In the genomic region with DNA sequence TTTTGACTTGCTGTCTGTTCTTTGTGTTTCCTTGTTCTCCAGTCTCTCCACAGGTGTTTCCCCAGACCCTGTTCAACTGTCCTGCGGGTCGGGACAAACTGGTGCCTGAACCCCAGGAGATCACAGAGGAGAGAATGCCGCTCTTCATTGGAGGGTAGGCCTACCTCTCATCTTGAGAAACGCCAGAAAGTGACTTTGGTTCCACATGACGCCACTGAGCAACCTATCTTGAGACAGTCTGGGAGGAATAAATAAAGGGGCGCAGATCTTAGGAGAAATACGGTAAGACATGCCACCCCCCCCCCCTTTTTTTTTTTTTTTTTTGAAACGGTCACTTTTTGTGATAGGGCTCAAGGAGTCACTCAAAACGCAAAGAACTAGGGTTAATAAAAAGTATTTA, we compare ENCODE assay signal across 7 mouse cellular contexts. TPM values are rescaled to one million over a fixed set of nuclear protein-coding genes. Genes with fewer than 3 reads are reported as not detected.
A peak's percentile ranks its signal among the peaks of the same experiment; 100 is the strongest.
DNase-seq lines count a peak whose midpoint lies in the region; ATAC-seq and TF ChIP-seq lines count a peak whose summit lies in the region.

No protein-coding gene starts in this region.

- H3K9ac ChIP-seq in liver, embryonic 11.5 days (ENCODE audit: low read depth, low read length), result no peak overlapping the region; the same call in 1 of the 2 replicates
- H3K9ac ChIP-seq in embryonic facial prominence, embryonic 11.5 days (replicated peaks; ENCODE audit: low read length), result no peak overlapping the region

- TF ChIP-seq CTCF in brain, embryonic 14.5 days (IDR thresholded peaks at IDR 0.05; ENCODE audit: borderline replicate concordance, extremely low read depth, insufficient read depth, insufficient read length), result no peak

- whole genome bisulfite sequencing in liver, embryonic 11.5 days, result 11% methylated on average over 9 of the region's 9 CpGs
- WGBS in embryonic facial prominence, embryonic 11.5 days, result under 1% methylated on average over 9 of the region's 9 CpGs
- WGBS in midbrain, embryonic 10.5 days, result 3% methylated on average over 9 of the region's 9 CpGs

- peak; percentile 31 for DNase-seq in liver, embryonic 11.5 days (ENCODE audit: low spot score)
- DNase-seq in liver, result no peak
- DNase-seq in brain, embryonic 14.5 days (ENCODE audit: low read depth), result peak; percentile 67
- DNase-seq in embryonic facial prominence, embryonic 11.5 days (ENCODE audit: low spot score), result peak; percentile 64
- DNase-seq in midbrain, embryonic 10.5 days (ENCODE audit: low spot score), result peak; percentile 21
- DNase-seq in yolk sac, embryonic 10.5 days (ENCODE audit: low spot score), result peak; percentile 6

- peak overlapping the region; percentile 56 for H3K4me3 ChIP-seq in liver, embryonic 11.5 days (ENCODE audit: low read depth, low read length)
- peak overlapping the region; percentile 40 for H3K4me3 ChIP-seq in embryonic facial prominence, embryonic 11.5 days (ENCODE audit: low read depth, low read length)
- peak overlapping the region; percentile 68 for H3K4me3 ChIP-seq in midbrain, embryonic 10.5 days

- no peaks in the 10 kb centered on the region for H3K4me1 ChIP-seq in liver, embryonic 11.5 days (replicated peaks; ENCODE audit: control insufficient read depth, insufficient read depth, low read length)
- no peaks in the 10 kb centered on the region for H3K4me1 ChIP-seq in embryonic facial prominence, embryonic 11.5 days (ENCODE audit: control insufficient read depth, insufficient read depth, low read length)
- H3K4me1 ChIP-seq in midbrain, embryonic 10.5 days, result peaks cover 6% of the 10 kb centered on the region; the same call in 1 of the 2 replicates

- H3K4me2 ChIP-seq in liver, embryonic 11.5 days, result peak overlapping the region; percentile 85
- H3K4me2 ChIP-seq in embryonic facial prominence, embryonic 11.5 days (ENCODE audit: low read depth, low read length), result peak overlapping the region; percentile 59

- no peaks in the 10 kb centered on the region for H3K36me3 ChIP-seq in liver, embryonic 11.5 days (ENCODE audit: control insufficient read depth, insufficient read depth, low read length)
- H3K36me3 ChIP-seq in embryonic facial prominence, embryonic 11.5 days (replicated peaks; ENCODE audit: control insufficient read depth, insufficient read depth, low read depth, low read length), result no peaks in the 10 kb centered on the region
- H3K36me3 ChIP-seq in midbrain, embryonic 10.5 days, result no peaks in the 10 kb centered on the region

- no peak for ATAC-seq in liver, embryonic 11.5 days (replicated peaks; ENCODE audit: low FRiP score)
- ATAC-seq in embryonic facial prominence, embryonic 11.5 days (replicated peaks; ENCODE audit: insufficient number of reproducible peaks, low FRiP score, low TSS enrichment, low read depth), result no peak
- peak; percentile 18 for ATAC-seq in inflammation-experienced regulatory T-cells, adult 6 months

- H3K9me3 ChIP-seq in liver, embryonic 11.5 days (ENCODE audit: control insufficient read depth, low read length), result no peaks in the 10 kb centered on the region
- no peaks in the 10 kb centered on the region for H3K9me3 ChIP-seq in embryonic facial prominence, embryonic 11.5 days (replicated peaks; ENCODE audit: control insufficient read depth, low read length)
- H3K9me3 ChIP-seq in midbrain, embryonic 10.5 days (replicated peaks), result no peaks in the 10 kb centered on the region

- no peak overlapping the region for H3K27ac ChIP-seq in liver, embryonic 11.5 days (ENCODE audit: low read depth, low read length)
- H3K27ac ChIP-seq in embryonic facial prominence, embryonic 11.5 days (replicated peaks; ENCODE audit: low read depth, low read length), result no peak overlapping the region
- H3K27ac ChIP-seq in midbrain, embryonic 10.5 days (replicated peaks), result peak overlapping the region; percentile 85

- no peaks in the 10 kb centered on the region for H3K27me3 ChIP-seq in liver, embryonic 11.5 days (replicated peaks; ENCODE audit: control insufficient read depth, insufficient read depth, low read length)
- no peaks in the 10 kb centered on the region for H3K27me3 ChIP-seq in embryonic facial prominence, embryonic 11.5 days (ENCODE audit: control insufficient read depth, insufficient read depth, low read length)
- H3K27me3 ChIP-seq in midbrain, embryonic 10.5 days (ENCODE audit: low read depth, poor library complexity, severe bottlenecking), result no peaks in the 10 kb centered on the region; the same call in 1 of the 2 replicates

- no peak for TF ChIP-seq POLR2A in brain, embryonic 14.5 days (IDR thresholded peaks at IDR 0.05; ENCODE audit: borderline replicate concordance, extremely low read depth, insufficient read depth, insufficient read length, poor library complexity, severe bottlenecking)

RNA-seq across cellular contexts. Expression of gene H2-M10.1, which starts 11.4 kb away (rescaled TPM):
- not detected in 2 replicates for polyA plus RNA-seq in liver, embryonic 11.5 days (2014; fragmentation: Nextera tagmentation; extraction: Ambion mirVana)
- not detected in 2 replicates for polyA plus RNA-seq in brain, embryonic 14.5 days (2012; rRNA removed)
- polyA plus RNA-seq in embryonic facial prominence, embryonic 11.5 days (2014; fragmentation: Nextera tagmentation; extraction: Ambion mirVana), result not detected in 2 replicates
- not detected for polyA plus RNA-seq in inflammation-experienced regulatory T-cells, adult 6 months (2017; shearing (Covaris generic))
- not detected in 2 replicates for polyA plus RNA-seq in midbrain, embryonic 10.5 days (2016; fragmentation: Nextera tagmentation; extraction: Ambion mirVana)

RNA-seq across cellular contexts. Expression of gene H2-M10.2, which starts 28.2 kb away (rescaled TPM):
- 0.25 TPM in 1 of 2 replicates, not detected in the other for polyA plus RNA-seq in liver, embryonic 11.5 days (2014; fragmentation: Nextera tagmentation; extraction: Ambion mirVana)
- not detected in 2 replicates for polyA plus RNA-seq in brain, embryonic 14.5 days (2012; rRNA removed)
- not detected in 2 replicates for polyA plus RNA-seq in embryonic facial prominence, embryonic 11.5 days (2014; fragmentation: Nextera tagmentation; extraction: Ambion mirVana)
- polyA plus RNA-seq in inflammation-experienced regulatory T-cells, adult 6 months (2017; shearing (Covaris generic)), result not detected
- polyA plus RNA-seq in midbrain, embryonic 10.5 days (2016; fragmentation: Nextera tagmentation; extraction: Ambion mirVana), result 0.16 and 0.17 TPM in 2 replicates

RNA-seq across cellular contexts. Expression of gene Trim39, which starts 42.5 kb away (rescaled TPM):
- 13.1 and 14.9 TPM in 2 replicates for polyA plus RNA-seq in liver, embryonic 11.5 days (2014; fragmentation: Nextera tagmentation; extraction: Ambion mirVana)
- polyA plus RNA-seq in brain, embryonic 14.5 days (2012; rRNA removed), result 45.9 and 47.9 TPM in 2 replicates
- 14.0 and 15.6 TPM in 2 replicates for polyA plus RNA-seq in embryonic facial prominence, embryonic 11.5 days (2014; fragmentation: Nextera tagmentation; extraction: Ambion mirVana)
- 10 to 100 TPM; 10.1 to 20.8 (median 16.2) TPM for polyA plus RNA-seq in inflammation-experienced regulatory T-cells, adult 6 months (2017; shearing (Covaris generic))
- 21.2 and 23.2 TPM in 2 replicates for polyA plus RNA-seq in midbrain, embryonic 10.5 days (2016; fragmentation: Nextera tagmentation; extraction: Ambion mirVana)

RNA-seq across cellular contexts. Expression of gene H2-M10.3, which starts 53.7 kb away (rescaled TPM):
- polyA plus RNA-seq in liver, embryonic 11.5 days (2014; fragmentation: Nextera tagmentation; extraction: Ambion mirVana), result not detected in 2 replicates
- not detected in 2 replicates for polyA plus RNA-seq in brain, embryonic 14.5 days (2012; rRNA removed)
- not detected in 2 replicates for polyA plus RNA-seq in embryonic facial prominence, embryonic 11.5 days (2014; fragmentation: Nextera tagmentation; extraction: Ambion mirVana)
- polyA plus RNA-seq in inflammation-experienced regulatory T-cells, adult 6 months (2017; shearing (Covaris generic)), result not detected
- not detected in 2 replicates for polyA plus RNA-seq in midbrain, embryonic 10.5 days (2016; fragmentation: Nextera tagmentation; extraction: Ambion mirVana)

RNA-seq across cellular contexts. Expression of gene Rpp21, which starts 56.6 kb away (rescaled TPM):
- 101 and 112 TPM in 2 replicates for polyA plus RNA-seq in liver, embryonic 11.5 days (2014; fragmentation: Nextera tagmentation; extraction: Ambion mirVana)
- 76.1 and 111 TPM in 2 replicates for polyA plus RNA-seq in brain, embryonic 14.5 days (2012; rRNA removed)
- 83.6 and 92.6 TPM in 2 replicates for polyA plus RNA-seq in embryonic facial prominence, embryonic 11.5 days (2014; fragmentation: Nextera tagmentation; extraction: Ambion mirVana)
- polyA plus RNA-seq in inflammation-experienced regulatory T-cells, adult 6 months (2017; shearing (Covaris generic)), result 100 to 1,000 TPM; 147 to 196 (median 194) TPM
- polyA plus RNA-seq in midbrain, embryonic 10.5 days (2016; fragmentation: Nextera tagmentation; extraction: Ambion mirVana), result 94.2 and 94.9 TPM in 2 replicates
